8 mouse cellular contexts compared by ENCODE assay signal in genomic region chr19:5647791-5648190, GRCm38 (mm10). TPM values are rescaled to one million over a fixed set of nuclear protein-coding genes. Genes with fewer than 3 reads are reported as not detected.
DNase-seq lines count a peak whose midpoint lies in the region; ATAC-seq and TF ChIP-seq lines count a peak whose summit lies in the region.

No protein-coding gene starts in this region.

- peaks cover 2% of the 10 kb centered on the region; the same call in 1 of the 2 replicates for H3K36me3 ChIP-seq in heart, adult 2 months (ENCODE audit: control insufficient read depth, insufficient read depth, low read length)
- H3K36me3 ChIP-seq in lung, embryonic 14.5 days (ENCODE audit: insufficient read depth): peaks cover 76% of the 10 kb centered on the region
- H3K36me3 ChIP-seq in intestine, embryonic 14.5 days (ENCODE audit: control insufficient read depth, insufficient read depth, low read length): peaks cover 66% of the 10 kb centered on the region
- H3K36me3 ChIP-seq in midbrain, embryonic 16.5 days (ENCODE audit: control insufficient read depth, insufficient read depth, low read length): peaks cover 33% of the 10 kb centered on the region

- no peak for DNase-seq in heart, adult 2 months
- DNase-seq in heart, postnatal 14 days: no peak
- DNase-seq in lung, embryonic 14.5 days: no peak
- no peak for DNase-seq in lung, adult 18-20 months
- no peak for DNase-seq in intestine, embryonic 14.5 days (ENCODE audit: low spot score)
- no peak for DNase-seq in layer of hippocampus, adult 9-10 months (ENCODE audit: low spot score)
- DNase-seq in adrenal gland, postnatal 25 days: no peak

- peaks cover 11% of the 10 kb centered on the region for H3K4me1 ChIP-seq in heart, adult 2 months (ENCODE audit: control insufficient read depth, insufficient read depth, low read length)
- H3K4me1 ChIP-seq in lung, embryonic 14.5 days (ENCODE audit: insufficient read depth): 0 out of 2 replicates have a peak, but pooled peaks cover 7% of the 10 kb centered on the region
- peaks cover 15% of the 10 kb centered on the region for H3K4me1 ChIP-seq in intestine, embryonic 14.5 days (replicated peaks; ENCODE audit: control insufficient read depth, insufficient read depth, low read length)
- H3K4me1 ChIP-seq in midbrain, embryonic 16.5 days (ENCODE audit: control insufficient read depth, insufficient read depth, low read length): peaks cover 11% of the 10 kb centered on the region

- TF ChIP-seq POLR2A in heart, adult 2 months (IDR thresholded peaks at IDR 0.05; ENCODE audit: insufficient read depth, low read depth, low read length): no peak

- no peak overlapping the region for H3K4me2 ChIP-seq in lung, embryonic 14.5 days
- no peak overlapping the region for H3K4me2 ChIP-seq in intestine, embryonic 14.5 days (ENCODE audit: low read length)
- H3K4me2 ChIP-seq in midbrain, embryonic 16.5 days (ENCODE audit: low read length): no peak overlapping the region

- no peaks in the 10 kb centered on the region for H3K9me3 ChIP-seq in lung, embryonic 14.5 days (ENCODE audit: low read depth, low read length)
- no peaks in the 10 kb centered on the region for H3K9me3 ChIP-seq in intestine, embryonic 14.5 days (ENCODE audit: control insufficient read depth, low read length)
- no peaks in the 10 kb centered on the region for H3K9me3 ChIP-seq in midbrain, embryonic 16.5 days (replicated peaks; ENCODE audit: control insufficient read depth, low read length, poor library complexity, severe bottlenecking)

- TF ChIP-seq EP300 in heart, adult 2 months (IDR thresholded peaks at IDR 0.05; ENCODE audit: insufficient read depth, low read depth, low read length): no peak

- peak overlapping the region; percentile 84; the same call in 1 of the 2 replicates for H3K27ac ChIP-seq in heart, adult 2 months
- peak overlapping the region; percentile 74; the same call in 1 of the 2 replicates for H3K27ac ChIP-seq in lung, embryonic 14.5 days (ENCODE audit: low read depth)
- peak overlapping the region; percentile 86; the same call in 1 of the 2 replicates for H3K27ac ChIP-seq in intestine, embryonic 14.5 days (ENCODE audit: low read depth)
- peak overlapping the region; percentile 5; the same call in 1 of the 2 replicates for H3K27ac ChIP-seq in midbrain, embryonic 16.5 days (ENCODE audit: low read length)

- TF ChIP-seq CTCF in heart, adult 2 months (IDR thresholded peaks at IDR 0.05): no peak
- no peak for TF ChIP-seq CTCF in lung, embryonic 14.5 days (IDR thresholded peaks at IDR 0.05; ENCODE audit: low read depth)

- no peak overlapping the region for H3K4me3 ChIP-seq in heart, adult 2 months
- no peak overlapping the region for H3K4me3 ChIP-seq in lung, embryonic 14.5 days (ENCODE audit: low read depth, low read length)
- H3K4me3 ChIP-seq in intestine, embryonic 14.5 days (ENCODE audit: low read depth, low read length): no peak overlapping the region
- no peak overlapping the region for H3K4me3 ChIP-seq in midbrain, embryonic 16.5 days (ENCODE audit: low read depth, low read length)

- WGBS in heart, adult 2 months: 90% methylated on average over 6 of the region's 6 CpGs
- 92% methylated on average over 6 of the region's 6 CpGs for WGBS in lung, embryonic 14.5 days
- 88% methylated on average over 6 of the region's 6 CpGs for WGBS in intestine, embryonic 14.5 days
- WGBS in midbrain, embryonic 16.5 days: 95% methylated on average over 6 of the region's 6 CpGs

- intact Hi-C loops in heart, adult 2 months (cut with DNase I): loop anchor here (2.0 to 5.0 kb wide), 3 partner anchors 15 to 80 kb away; partner anchors contain the start of genes Ehbp1l1, Fam89b, Map3k11 and Pcnx3
- intact Hi-C loops in heart, postnatal 14 days (cut with DNase I): no loop called here

- H3K9ac ChIP-seq in heart, adult 2 months (ENCODE audit: low read depth, low read length): no peak overlapping the region
- no peak overlapping the region for H3K9ac ChIP-seq in lung, embryonic 14.5 days
- H3K9ac ChIP-seq in intestine, embryonic 14.5 days (ENCODE audit: low read length): no peak overlapping the region
- H3K9ac ChIP-seq in midbrain, embryonic 16.5 days (ENCODE audit: low read depth, low read length): no peak overlapping the region

- ATAC-seq in lung, embryonic 14.5 days (ENCODE audit: insufficient read depth): no peak
- no peak for ATAC-seq in intestine, embryonic 14.5 days (replicated peaks; ENCODE audit: low FRiP score, low TSS enrichment, low read depth)
- ATAC-seq in midbrain, embryonic 16.5 days: no peak

- no peaks in the 10 kb centered on the region for H3K79me2 ChIP-seq in heart, adult 2 months (replicated peaks; ENCODE audit: control insufficient read depth, insufficient read depth, low read length)

- H3K27me3 ChIP-seq in heart, adult 2 months (ENCODE audit: control insufficient read depth, insufficient read depth, low read length): no peaks in the 10 kb centered on the region
- H3K27me3 ChIP-seq in lung, embryonic 14.5 days (ENCODE audit: insufficient read depth, low read length): peaks cover 2% of the 10 kb centered on the region; the same call in 1 of the 2 replicates
- H3K27me3 ChIP-seq in intestine, embryonic 14.5 days (replicated peaks; ENCODE audit: control insufficient read depth, insufficient read depth, low read length): no peaks in the 10 kb centered on the region
- no peaks in the 10 kb centered on the region; the same call in 1 of the 2 replicates for H3K27me3 ChIP-seq in midbrain, embryonic 16.5 days (ENCODE audit: control insufficient read depth, insufficient read depth, low read depth, low read length)

RNA-seq across cellular contexts. Expression of gene Rela, which starts 10.5 kb away (rescaled TPM):
- total RNA-seq in heart, adult 2 months (2021): 10 to 100 TPM; 26.8 to 32.5 TPM
- polyA plus RNA-seq in heart, adult 2 months (2012; rRNA removed): 39.8 and 57.2 TPM in 2 replicates
- total RNA-seq in heart, postnatal 14 days (2021): 10 to 100 TPM; 25.8 to 29.9 TPM
- polyA plus RNA-seq in lung, embryonic 14.5 days (2014; fragmentation: Nextera tagmentation; extraction: Ambion mirVana): 52.3 and 54.2 TPM in 2 replicates
- polyA plus RNA-seq in intestine, embryonic 14.5 days (2014; fragmentation: Nextera tagmentation; extraction: Ambion mirVana): 46.7 and 51.2 TPM in 2 replicates
- polyA plus RNA-seq in midbrain, embryonic 16.5 days (2015; fragmentation: Nextera tagmentation; extraction: Ambion mirVana): 30.6 and 37.7 TPM in 2 replicates
- total RNA-seq in adrenal gland, postnatal 25 days (2021): 96.3 and 101 TPM in 2 replicates

RNA-seq across cellular contexts. Expression of gene Sipa1, which starts 15.7 kb away (rescaled TPM):
- 10 to 100 TPM; 19.9 to 23.5 TPM for total RNA-seq in heart, adult 2 months (2021)
- 37.7 and 39.9 TPM in 2 replicates for polyA plus RNA-seq in heart, adult 2 months (2012; rRNA removed)
- 10 to 100 TPM; 32.7 to 33.8 TPM for total RNA-seq in heart, postnatal 14 days (2021)
- polyA plus RNA-seq in lung, embryonic 14.5 days (2014; fragmentation: Nextera tagmentation; extraction: Ambion mirVana): 40.4 and 49.3 TPM in 2 replicates
- 18.0 and 21.7 TPM in 2 replicates for polyA plus RNA-seq in intestine, embryonic 14.5 days (2014; fragmentation: Nextera tagmentation; extraction: Ambion mirVana)
- polyA plus RNA-seq in midbrain, embryonic 16.5 days (2015; fragmentation: Nextera tagmentation; extraction: Ambion mirVana): 17.5 and 17.7 TPM in 2 replicates
- 61.8 and 76.7 TPM in 2 replicates for total RNA-seq in adrenal gland, postnatal 25 days (2021)

RNA-seq across cellular contexts. Expression of gene Kat5, which starts 37.8 kb away (rescaled TPM):
- 10 to 100 TPM; 27.0 to 27.5 TPM for total RNA-seq in heart, adult 2 months (2021)
- polyA plus RNA-seq in heart, adult 2 months (2012; rRNA removed): 36.1 and 56.9 TPM in 2 replicates
- total RNA-seq in heart, postnatal 14 days (2021): 10 to 100 TPM; 28.4 to 30.8 TPM
- polyA plus RNA-seq in lung, embryonic 14.5 days (2014; fragmentation: Nextera tagmentation; extraction: Ambion mirVana): 25.5 and 33.4 TPM in 2 replicates
- polyA plus RNA-seq in intestine, embryonic 14.5 days (2014; fragmentation: Nextera tagmentation; extraction: Ambion mirVana): 31.8 and 33.3 TPM in 2 replicates
- 82.0 and 83.1 TPM in 2 replicates for polyA plus RNA-seq in midbrain, embryonic 16.5 days (2015; fragmentation: Nextera tagmentation; extraction: Ambion mirVana)
- 74.6 and 86.3 TPM in 2 replicates for total RNA-seq in adrenal gland, postnatal 25 days (2021)

RNA-seq across cellular contexts. Expression of gene Map3k11, which starts 40.8 kb away (rescaled TPM):
- total RNA-seq in heart, adult 2 months (2021): 10 to 100 TPM; 20.8 to 23.2 TPM
- polyA plus RNA-seq in heart, adult 2 months (2012; rRNA removed): 31.5 and 31.9 TPM in 2 replicates
- total RNA-seq in heart, postnatal 14 days (2021): 10 to 100 TPM; 35.9 to 37.2 TPM
- polyA plus RNA-seq in lung, embryonic 14.5 days (2014; fragmentation: Nextera tagmentation; extraction: Ambion mirVana): 36.6 TPM in 2 replicates
- 23.2 and 28.8 TPM in 2 replicates for polyA plus RNA-seq in intestine, embryonic 14.5 days (2014; fragmentation: Nextera tagmentation; extraction: Ambion mirVana)
- 9.5 and 12.9 TPM in 2 replicates for polyA plus RNA-seq in midbrain, embryonic 16.5 days (2015; fragmentation: Nextera tagmentation; extraction: Ambion mirVana)
- 43.7 and 49.7 TPM in 2 replicates for total RNA-seq in adrenal gland, postnatal 25 days (2021)

RNA-seq across cellular contexts. Expression of gene Pcnx3, which starts 40.9 kb away (rescaled TPM):
- 10 to 100 TPM; 17.5 to 18.6 TPM for total RNA-seq in heart, adult 2 months (2021)
- 33.6 and 40.1 TPM in 2 replicates for polyA plus RNA-seq in heart, adult 2 months (2012; rRNA removed)
- 10 to 100 TPM; 24.0 to 24.9 TPM for total RNA-seq in heart, postnatal 14 days (2021)
- polyA plus RNA-seq in lung, embryonic 14.5 days (2014; fragmentation: Nextera tagmentation; extraction: Ambion mirVana): 28.4 and 35.2 TPM in 2 replicates
- polyA plus RNA-seq in intestine, embryonic 14.5 days (2014; fragmentation: Nextera tagmentation; extraction: Ambion mirVana): 27.6 and 30.8 TPM in 2 replicates
- polyA plus RNA-seq in midbrain, embryonic 16.5 days (2015; fragmentation: Nextera tagmentation; extraction: Ambion mirVana): 23.9 and 25.3 TPM in 2 replicates
- total RNA-seq in adrenal gland, postnatal 25 days (2021): 110 and 124 TPM in 2 replicates

Comparison
In these comparisons a context has a peak if more than half of its experiments do, and no peak if none do; other contexts are left out.
1. H3K27ac ChIP-seq: peak in every context shown above with its lines; median percentile 86 in intestine, embryonic 14.5 days; 84 in heart, adult 2 months; 74 in lung, embryonic 14.5 days; 5 in midbrain, embryonic 16.5 days.